Mouse (Mus musculus) limb, embryonic 12.5 days (tissue): ENCODE data around the gene Sp100. TPM values are rescaled to one million over a fixed set of nuclear protein-coding genes. Genes with fewer than 3 reads are reported as not detected.

Experiments used
- ATAC-seq: fragments of 200-750 bp; cut with Nextera tagmentation; 2 replicates; pipeline ENCODE4 v1.8.0; 2017; ENCODE audit warnings: low read depth, moderate TSS enrichment; ENCODE audit not compliant: insufficient number of reproducible peaks, insufficient read depth, low FRiP score, low TSS enrichment
- H3K27ac ChIP-seq: fragments of 300-500 bp; sonication (generic); 2 replicates; pipeline ENCODE4 v1.5.1; 2016; ENCODE audit warnings: mild to moderate bottlenecking, moderate library complexity
- H3K27me3 ChIP-seq: fragments of 300-500 bp; sonication (generic); 2 replicates; pipeline ENCODE4 v1.6.1; 2016; ENCODE audit warnings: mild to moderate bottlenecking, moderate library complexity
- H3K36me3 ChIP-seq: fragments of 300-500 bp; sonication (generic); 2 replicates; pipeline ENCODE4 v1.6.1; 2016; ENCODE audit warnings: mild to moderate bottlenecking, moderate library complexity
- H3K4me1 ChIP-seq: fragments of 300-500 bp; sonication (generic); replicated peaks from 2 replicates; pipeline ENCODE4 v1.6.1; 2016
- H3K4me2 ChIP-seq: fragments of 300-500 bp; sonication (generic); 2 replicates; pipeline ENCODE4 v1.6.1; 2016; ENCODE audit warnings: mild to moderate bottlenecking, moderate library complexity
- H3K4me3 ChIP-seq: fragments of 300-500 bp; sonication (generic); replicated peaks from 2 replicates; pipeline ENCODE4 v1.5.1; 2016; ENCODE audit warnings: mild to moderate bottlenecking
- H3K9ac ChIP-seq: fragments of 300-500 bp; sonication (generic); replicated peaks from 2 replicates; pipeline ENCODE4 v1.6.1; 2016; ENCODE audit warnings: mild to moderate bottlenecking, moderate library complexity
- H3K9me3 ChIP-seq: fragments of 300-500 bp; sonication (generic); 2 replicates; pipeline ENCODE4 v1.6.1; 2016; ENCODE audit warnings: mild to moderate bottlenecking, moderate library complexity
- WGBS: fragments of 180-500 bp; shearing (Covaris S2); methylation state at CpG from one replicate; pipeline ENCODE4 v1.1.7; 2016; 5-methylcytosine and 5-hydroxymethylcytosine counted together
- polyA plus RNA-seq: library from polyadenylated mRNA; unstranded; fragments of >200 nt; fragmentation: Nextera tagmentation; extraction: Ambion mirVana; gene quantifications from 2 replicates; pipeline ENCODE4 v1.2.1, GENCODE M21; 2016

Gene Sp100
- polyA plus RNA-seq, 1 experiment from 2014 or later: 0.43 TPM

DNA sequence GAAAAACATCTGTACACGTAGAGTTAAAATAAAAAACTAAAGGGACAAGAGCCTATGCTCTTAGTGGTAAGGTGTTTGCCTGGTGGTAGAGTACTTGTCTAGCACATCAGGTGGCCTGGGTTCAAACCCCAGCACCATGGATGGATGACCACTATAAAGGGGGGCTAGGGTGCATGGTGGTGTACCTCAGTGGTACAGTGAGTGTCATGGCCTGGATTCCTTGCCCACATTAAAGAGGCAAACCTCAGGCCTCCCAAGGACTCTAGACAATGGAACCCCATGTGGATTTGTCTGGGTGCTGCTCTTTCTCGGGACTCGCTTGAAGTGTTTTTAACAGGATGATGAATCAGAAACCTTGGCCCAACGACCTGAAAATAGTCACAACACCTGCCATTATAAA lies 52.7 kb downstream of the Sp100 start:
- no peaks in the 10 kb centered on the region for H3K27me3 ChIP-seq
- no peak overlapping the region for H3K4me3 ChIP-seq
- ATAC-seq: no peak
- no peaks in the 10 kb centered on the region for H3K9me3 ChIP-seq
- H3K4me2 ChIP-seq: no peak overlapping the region
- H3K27ac ChIP-seq: no peak overlapping the region
- H3K9ac ChIP-seq: no peak overlapping the region
- 0 out of 2 replicates have a peak, but pooled peaks cover 7% of the 10 kb centered on the region for H3K4me1 ChIP-seq
- 76% methylated on average over 4 of the region's 4 CpGs for WGBS
- H3K36me3 ChIP-seq: no peaks in the 10 kb centered on the region

DNA sequence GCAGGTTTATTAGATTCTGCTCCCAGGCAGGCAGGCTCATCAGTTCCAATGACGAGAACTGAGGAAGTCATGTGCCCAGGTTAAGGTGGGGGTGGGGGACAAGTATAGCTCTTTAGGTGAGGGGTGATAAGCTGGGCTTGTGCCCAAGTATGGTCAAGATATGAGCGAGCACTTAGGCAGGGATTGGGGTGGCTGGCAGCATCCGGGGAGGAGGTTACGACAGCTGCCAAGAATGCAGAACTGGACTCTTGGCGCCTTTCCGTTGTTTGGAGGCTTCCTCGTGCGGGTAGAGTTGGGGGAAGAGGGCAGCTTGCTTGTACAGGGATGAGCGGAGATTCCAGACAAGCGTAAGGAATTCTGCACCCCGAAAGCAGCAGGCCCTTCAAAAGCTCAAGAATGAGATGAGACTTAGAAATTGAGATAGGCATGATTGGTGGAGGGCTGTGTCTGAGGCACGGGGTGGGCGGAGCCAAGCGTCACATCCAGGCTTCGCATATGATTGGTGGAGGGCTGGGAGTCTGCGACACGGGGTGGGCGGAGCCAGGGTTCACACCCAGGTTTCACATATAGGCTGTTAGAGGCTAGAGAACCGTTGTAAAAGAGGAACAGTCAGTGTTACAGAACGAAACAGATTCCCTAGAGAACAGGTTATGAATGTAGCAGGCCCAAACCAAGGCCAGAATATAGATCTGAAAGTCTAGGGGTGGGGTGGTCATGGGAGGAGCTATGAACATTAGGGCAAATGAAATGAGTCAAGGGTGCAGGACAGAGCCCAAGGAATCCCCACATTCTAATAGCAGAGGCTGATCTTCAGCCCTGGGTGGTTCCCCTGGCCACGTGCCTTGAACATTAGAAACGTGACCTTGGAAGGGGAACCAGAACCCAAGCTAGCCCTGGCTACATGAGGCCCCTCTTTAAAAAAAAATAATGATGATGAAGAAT lies 53.7 kb downstream of the Sp100 start:
- H3K4me1 ChIP-seq: 0 out of 2 replicates have a peak, but pooled peaks cover 7% of the 10 kb centered on the region
- H3K4me2 ChIP-seq: peak overlapping the region; percentile 52
- H3K36me3 ChIP-seq: no peaks in the 10 kb centered on the region
- ATAC-seq: peak; percentile 87
- H3K9ac ChIP-seq: no peak overlapping the region
- H3K4me3 ChIP-seq: peak overlapping the region; percentile 33
- 20% methylated on average over 22 of the region's 22 CpGs for WGBS
- H3K27ac ChIP-seq: no peak overlapping the region
- no peaks in the 10 kb centered on the region for H3K27me3 ChIP-seq
- H3K9me3 ChIP-seq: no peaks in the 10 kb centered on the region

DNA sequence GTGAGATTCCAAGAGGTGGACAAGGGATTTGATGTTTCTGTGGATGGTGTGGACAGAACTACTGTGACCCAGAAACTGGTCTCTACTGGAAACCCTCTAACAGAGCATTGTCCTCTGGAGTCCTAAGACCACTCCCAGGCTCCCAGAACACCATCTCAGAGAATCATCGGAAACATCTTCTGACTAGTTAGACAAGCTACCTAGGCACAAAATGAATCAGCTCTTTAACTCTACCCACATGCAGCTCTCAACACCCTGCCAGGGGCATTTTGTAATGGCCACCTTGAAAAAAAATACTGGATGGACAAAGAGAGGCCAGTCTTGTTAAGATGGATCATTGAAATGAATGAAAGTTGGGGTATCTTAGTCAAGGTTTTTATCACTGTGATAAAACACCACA lies 55.8 kb downstream of the Sp100 start:
- Histone ChIP-seq H3K9ac (no peak overlapping the region), H3K27me3 (no peaks in the 10 kb centered on the region), H3K4me2 (no peak overlapping the region), H3K36me3 (no peaks in the 10 kb centered on the region), H3K4me3 (no peak overlapping the region), H3K9me3 (no peaks in the 10 kb centered on the region), H3K27ac (no peak overlapping the region), H3K4me1 (0 out of 2 replicates have a peak, but pooled peaks cover 7% of the 10 kb centered on the region)
- WGBS: 85% methylated on average over 1 of the region's 1 CpGs
- no peak for ATAC-seq

DNA sequence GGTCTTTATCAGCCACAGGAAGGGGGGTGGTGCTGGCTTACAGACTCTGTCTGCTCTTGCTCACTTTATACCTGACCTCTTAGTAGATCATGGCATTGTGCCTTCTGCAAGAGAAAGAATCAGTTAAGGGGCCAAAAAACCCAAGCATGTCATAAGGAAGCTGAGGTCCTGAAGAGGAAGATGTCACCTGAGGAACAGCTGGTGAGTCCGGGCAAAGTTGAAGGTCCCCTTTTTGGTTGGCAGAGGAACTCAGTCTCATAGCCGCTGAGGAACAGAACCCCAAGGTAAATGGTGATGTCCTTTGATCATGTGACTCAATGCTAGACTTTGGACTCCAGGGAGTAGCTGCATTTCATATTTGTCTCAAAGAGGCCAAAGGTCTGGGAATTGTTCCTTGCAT lies 57.0 kb downstream of the Sp100 start:
- Histone ChIP-seq H3K36me3 (no peaks in the 10 kb centered on the region), H3K9me3 (no peaks in the 10 kb centered on the region), H3K27me3 (no peaks in the 10 kb centered on the region), H3K9ac (no peak overlapping the region), H3K4me2 (no peak overlapping the region), H3K4me1 (0 out of 2 replicates have a peak, but pooled peaks cover 7% of the 10 kb centered on the region), H3K27ac (no peak overlapping the region), H3K4me3 (no peak overlapping the region)
- WGBS: 88% methylated on average over 2 of the region's 2 CpGs
- ATAC-seq: no peak

DNA sequence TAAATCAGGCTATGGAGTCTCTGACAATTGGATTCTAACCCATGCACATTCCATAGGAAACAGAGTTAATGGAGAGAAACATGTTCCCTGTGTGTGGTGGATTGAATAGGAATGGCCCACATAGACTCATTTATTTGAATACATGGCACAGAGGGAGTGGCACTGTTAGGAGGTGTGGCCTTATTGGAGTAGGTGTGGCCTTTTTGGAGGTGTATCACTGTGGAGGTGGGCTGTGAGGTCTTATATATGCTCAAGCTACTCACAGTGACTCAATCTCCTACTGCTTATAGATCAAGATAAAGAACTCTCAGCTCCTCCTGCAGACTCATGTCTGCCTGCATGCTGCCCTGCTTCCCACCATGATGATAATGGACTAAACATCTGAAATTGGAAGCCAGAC lies 64.7 kb downstream of the Sp100 start:
- Histone ChIP-seq H3K27ac (no peak overlapping the region), H3K27me3 (no peaks in the 10 kb centered on the region), H3K4me1 (no peaks in the 10 kb centered on the region), H3K36me3 (no peaks in the 10 kb centered on the region), H3K9me3 (no peaks in the 10 kb centered on the region), H3K4me3 (no peak overlapping the region), H3K9ac (no peak overlapping the region), H3K4me2 (no peak overlapping the region)
- ATAC-seq: no peak

DNA sequence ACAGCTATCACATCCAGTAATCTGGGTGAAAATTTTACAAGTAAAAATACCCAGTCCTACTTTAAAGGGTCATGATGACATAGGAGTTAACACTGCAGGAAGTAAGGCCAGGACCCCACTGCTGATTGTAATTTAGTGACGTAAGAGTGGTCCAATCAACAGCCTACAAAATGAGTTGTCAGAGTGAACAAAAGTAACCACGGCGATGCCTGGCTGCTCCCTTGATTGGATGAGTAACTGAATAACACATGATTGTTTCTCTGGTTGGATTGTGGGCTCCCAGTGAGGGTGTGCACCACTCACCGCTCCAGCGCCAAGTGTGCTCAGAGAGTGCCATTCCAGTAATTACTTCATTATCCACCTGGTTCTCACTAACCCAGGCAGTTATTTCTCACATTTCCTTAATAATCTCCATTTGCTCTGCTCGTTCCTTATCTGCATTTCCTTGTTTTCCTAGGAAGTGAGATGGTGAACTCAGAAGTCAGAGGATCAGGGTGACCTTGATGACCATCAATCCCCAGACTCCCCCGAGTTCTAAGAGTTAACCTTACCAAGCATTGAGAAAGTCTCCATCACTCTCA lies 66.7 kb downstream of the Sp100 start:
- H3K4me2 ChIP-seq: no peak overlapping the region
- no peak for ATAC-seq
- H3K27me3 ChIP-seq: no peaks in the 10 kb centered on the region
- H3K27ac ChIP-seq: no peak overlapping the region
- no peaks in the 10 kb centered on the region for H3K36me3 ChIP-seq
- no peak overlapping the region for H3K4me3 ChIP-seq
- no peaks in the 10 kb centered on the region for H3K9me3 ChIP-seq
- H3K9ac ChIP-seq: no peak overlapping the region
- WGBS: 69% methylated on average over 7 of the region's 7 CpGs
- H3K4me1 ChIP-seq: no peaks in the 10 kb centered on the region

DNA sequence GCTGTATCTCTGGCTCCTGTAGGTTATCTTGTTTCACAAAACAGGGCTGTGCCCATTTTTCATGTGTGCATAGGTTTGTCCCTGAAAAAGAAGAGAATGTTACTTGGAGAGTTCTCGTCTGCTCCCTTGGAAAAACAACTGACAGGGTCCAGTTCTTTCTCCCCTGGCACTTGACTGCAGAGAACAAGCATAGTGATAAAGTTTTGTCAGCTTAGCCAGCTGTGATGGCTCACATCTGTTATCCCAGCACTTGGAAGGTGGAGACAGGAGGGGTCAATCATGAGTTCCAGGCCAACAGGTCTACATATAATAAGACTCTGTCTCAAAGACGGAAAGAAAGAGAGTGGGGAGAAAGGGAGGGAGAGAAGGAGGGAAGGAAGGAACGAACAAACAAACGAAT lies 69.3 kb downstream of the Sp100 start:
- no peak overlapping the region for H3K4me2 ChIP-seq
- no peaks in the 10 kb centered on the region for H3K36me3 ChIP-seq
- no peak overlapping the region for H3K27ac ChIP-seq
- no peak overlapping the region for H3K9ac ChIP-seq
- no peaks in the 10 kb centered on the region for H3K27me3 ChIP-seq
- 81% methylated on average over 4 of the region's 4 CpGs for WGBS
- no peak for ATAC-seq
- H3K4me3 ChIP-seq: no peak overlapping the region
- no peaks in the 10 kb centered on the region for H3K9me3 ChIP-seq
- no peaks in the 10 kb centered on the region for H3K4me1 ChIP-seq

DNA sequence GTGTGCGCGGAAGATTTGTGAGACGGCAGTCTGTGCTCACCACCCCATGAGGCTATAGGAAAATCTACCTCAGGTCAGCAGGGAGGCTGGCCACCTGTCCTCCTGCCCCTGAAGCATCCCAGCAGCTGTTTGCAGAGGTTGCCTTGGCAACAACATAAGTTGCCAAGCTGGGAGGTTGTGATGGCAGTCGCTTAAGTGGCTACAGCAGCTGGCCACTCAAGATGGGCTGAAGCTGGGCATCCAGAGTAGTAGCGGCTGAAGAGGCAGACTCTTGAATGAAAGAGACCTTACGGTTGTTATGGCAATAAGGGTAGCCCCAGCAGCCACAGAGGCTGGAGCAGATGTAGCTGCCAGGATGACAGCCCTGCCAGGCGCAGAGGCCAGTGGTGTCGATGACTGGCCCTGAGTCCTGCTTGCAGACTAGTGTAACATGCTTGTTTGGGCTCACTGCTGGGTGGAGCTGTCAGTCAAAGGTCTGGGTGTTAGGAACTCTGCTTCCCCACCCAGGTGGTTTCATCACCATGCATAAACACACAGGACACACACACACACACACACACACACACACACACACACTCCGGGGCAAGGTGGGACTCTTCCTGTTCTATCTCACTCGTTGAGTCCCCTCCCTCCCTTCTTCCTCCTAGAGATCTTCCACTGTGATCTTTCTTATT lies 70.6 kb downstream of the Sp100 start:
- 78% methylated on average over 10 of the region's 10 CpGs for WGBS
- H3K27ac ChIP-seq: no peak overlapping the region
- no peaks in the 10 kb centered on the region for H3K4me1 ChIP-seq
- H3K4me2 ChIP-seq: no peak overlapping the region
- no peaks in the 10 kb centered on the region for H3K36me3 ChIP-seq
- no peak overlapping the region for H3K4me3 ChIP-seq
- peak; percentile 34; the same call in 1 of the 2 replicates for ATAC-seq
- no peaks in the 10 kb centered on the region for H3K27me3 ChIP-seq
- no peak overlapping the region for H3K9ac ChIP-seq
- no peaks in the 10 kb centered on the region for H3K9me3 ChIP-seq

DNA sequence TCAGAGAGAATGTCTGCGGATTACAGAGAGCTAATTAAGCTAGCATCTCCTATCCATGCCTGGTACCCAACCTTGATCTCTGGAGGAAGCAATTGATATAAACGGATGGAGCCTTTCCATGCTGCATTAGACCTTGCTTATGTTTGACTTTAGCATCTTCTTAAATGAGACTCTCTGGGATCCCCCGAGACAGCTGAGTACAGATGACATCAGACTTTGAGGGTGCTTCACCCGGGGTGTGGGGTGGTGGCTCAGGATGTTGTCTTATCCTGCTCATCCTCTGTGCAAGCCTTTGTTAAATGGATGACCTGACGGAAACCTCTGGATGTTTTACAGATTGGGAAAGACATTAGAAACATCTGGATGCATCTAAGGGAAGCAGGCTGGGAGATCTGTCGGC lies 80.7 kb downstream of the Sp100 start:
- Histone ChIP-seq H3K27ac (no peak overlapping the region), H3K9ac (no peak overlapping the region), H3K4me3 (no peak overlapping the region), H3K36me3 (no peaks in the 10 kb centered on the region), H3K27me3 (no peaks in the 10 kb centered on the region), H3K4me1 (no peaks in the 10 kb centered on the region), H3K9me3 (no peaks in the 10 kb centered on the region), H3K4me2 (no peak overlapping the region)
- ATAC-seq: no peak
- WGBS: 83% methylated on average over 6 of the region's 6 CpGs

DNA sequence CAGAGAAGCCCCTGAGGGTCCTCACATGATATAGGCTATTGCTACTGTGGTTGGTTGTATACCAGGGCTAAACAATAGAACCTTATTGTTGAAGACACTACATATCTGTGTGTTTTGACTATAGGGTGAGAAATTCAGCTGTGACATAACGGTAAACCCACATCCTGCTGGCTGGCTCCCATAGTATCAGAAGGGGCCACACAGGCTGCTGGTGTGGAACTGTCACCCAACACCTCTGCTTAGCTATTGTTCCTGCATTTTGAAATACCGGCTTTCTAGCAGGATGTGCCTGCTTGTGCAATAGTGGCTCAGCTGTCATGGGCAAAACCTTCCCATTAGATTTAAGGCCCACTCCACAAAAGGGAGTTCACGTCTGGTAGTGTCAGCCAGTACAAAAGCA lies 82.8 kb downstream of the Sp100 start:
- Histone ChIP-seq H3K4me3 (no peak overlapping the region), H3K27me3 (no peaks in the 10 kb centered on the region; the same call in 1 of the 2 replicates), H3K4me2 (no peak overlapping the region), H3K36me3 (no peaks in the 10 kb centered on the region), H3K27ac (no peak overlapping the region), H3K4me1 (0 out of 2 replicates have a peak, but pooled peaks cover 5% of the 10 kb centered on the region), H3K9me3 (no peaks in the 10 kb centered on the region), H3K9ac (no peak overlapping the region)
- WGBS: 90% methylated on average over 3 of the region's 3 CpGs
- ATAC-seq: no peak

DNA sequence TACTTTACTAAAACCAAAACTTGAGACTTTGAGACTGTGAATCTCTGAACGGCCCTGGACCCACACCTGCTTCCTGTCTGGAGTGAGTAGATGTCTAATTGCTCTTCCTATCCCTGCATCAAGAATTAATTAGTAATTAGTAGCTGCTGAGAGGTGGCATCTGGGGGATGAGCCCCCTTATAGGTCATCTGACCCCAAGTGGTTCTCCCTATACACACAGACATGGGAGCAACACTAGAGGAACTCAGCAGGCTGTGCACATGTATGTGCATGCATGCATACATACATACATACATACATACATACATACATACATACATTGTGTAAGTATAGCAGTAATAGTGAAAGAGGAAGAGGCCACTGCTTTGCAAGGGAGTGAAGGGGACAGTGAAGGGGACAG lies 84.7 kb downstream of the Sp100 start:
- no peak for ATAC-seq
- WGBS: 82% methylated on average over 1 of the region's 1 CpGs
- 0 out of 2 replicates have a peak, but pooled peaks cover 5% of the 10 kb centered on the region for H3K4me1 ChIP-seq
- H3K9ac ChIP-seq: no peak overlapping the region
- no peaks in the 10 kb centered on the region for H3K9me3 ChIP-seq
- H3K4me3 ChIP-seq: no peak overlapping the region
- H3K36me3 ChIP-seq: no peaks in the 10 kb centered on the region
- H3K27ac ChIP-seq: no peak overlapping the region
- H3K4me2 ChIP-seq: no peak overlapping the region
- no peaks in the 10 kb centered on the region; the same call in 1 of the 2 replicates for H3K27me3 ChIP-seq
